Mouse (Mus musculus) spleen, postnatal 4 days (tissue): ENCODE measurements around the gene Usp46.
A peak's percentile ranks its signal among the peaks of the same experiment; 100 is the strongest.

Source experiments
- DNase-seq, 2 experiments: peaks; one replicate each; pipeline ENCODE4 v3.0.0; 2022; ENCODE audit warnings: low spot score in 2 of 2

The Usp46 gene

DNA sequence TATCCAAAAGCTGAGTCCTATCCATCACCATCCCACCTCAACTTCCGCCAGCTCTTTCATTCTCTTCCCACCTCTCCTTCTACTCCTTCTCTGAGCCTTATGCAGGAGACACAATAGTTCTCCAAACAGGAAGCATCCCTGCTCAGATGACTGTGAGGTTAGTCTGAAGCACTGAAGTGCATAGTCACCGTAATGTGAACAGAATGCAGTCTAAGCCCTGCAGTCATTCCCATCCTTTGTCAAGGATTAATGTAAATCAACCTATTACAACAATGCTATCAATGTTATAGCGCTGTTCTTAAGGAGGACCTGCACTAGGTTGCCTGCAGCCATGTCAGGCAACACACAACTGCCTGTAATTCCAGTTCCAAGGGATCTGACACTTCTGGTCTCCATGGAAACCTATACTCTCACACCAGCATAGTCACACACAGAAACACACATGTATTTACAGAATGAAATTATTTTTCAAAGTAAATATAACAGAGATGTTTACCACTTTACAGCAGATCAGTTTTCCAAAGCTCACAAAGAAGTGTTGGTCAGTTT lies 115.1 kb downstream of the Usp46 start:
- peak in 1 of 2 experiments; percentile 14 for DNase-seq

DNA sequence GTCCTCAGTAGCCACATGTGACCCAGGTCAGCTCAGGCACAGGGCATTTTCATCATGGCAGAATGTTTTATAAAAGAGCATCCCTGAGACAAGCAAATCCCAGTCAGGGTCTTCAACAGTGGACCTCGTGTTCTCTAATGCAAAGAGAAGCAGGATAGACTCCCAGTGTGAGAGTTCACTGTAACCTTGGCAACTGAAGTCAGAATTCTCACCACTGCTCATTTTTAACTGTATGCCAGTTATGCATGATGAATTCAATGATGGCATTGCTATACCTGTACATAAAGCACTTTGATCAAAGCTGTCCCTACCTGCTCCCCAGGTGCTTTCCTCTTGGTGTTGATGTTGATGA lies 116.6 kb downstream of the Usp46 start:
- peak in 1 of 2 experiments; percentile 21 for DNase-seq

DNA sequence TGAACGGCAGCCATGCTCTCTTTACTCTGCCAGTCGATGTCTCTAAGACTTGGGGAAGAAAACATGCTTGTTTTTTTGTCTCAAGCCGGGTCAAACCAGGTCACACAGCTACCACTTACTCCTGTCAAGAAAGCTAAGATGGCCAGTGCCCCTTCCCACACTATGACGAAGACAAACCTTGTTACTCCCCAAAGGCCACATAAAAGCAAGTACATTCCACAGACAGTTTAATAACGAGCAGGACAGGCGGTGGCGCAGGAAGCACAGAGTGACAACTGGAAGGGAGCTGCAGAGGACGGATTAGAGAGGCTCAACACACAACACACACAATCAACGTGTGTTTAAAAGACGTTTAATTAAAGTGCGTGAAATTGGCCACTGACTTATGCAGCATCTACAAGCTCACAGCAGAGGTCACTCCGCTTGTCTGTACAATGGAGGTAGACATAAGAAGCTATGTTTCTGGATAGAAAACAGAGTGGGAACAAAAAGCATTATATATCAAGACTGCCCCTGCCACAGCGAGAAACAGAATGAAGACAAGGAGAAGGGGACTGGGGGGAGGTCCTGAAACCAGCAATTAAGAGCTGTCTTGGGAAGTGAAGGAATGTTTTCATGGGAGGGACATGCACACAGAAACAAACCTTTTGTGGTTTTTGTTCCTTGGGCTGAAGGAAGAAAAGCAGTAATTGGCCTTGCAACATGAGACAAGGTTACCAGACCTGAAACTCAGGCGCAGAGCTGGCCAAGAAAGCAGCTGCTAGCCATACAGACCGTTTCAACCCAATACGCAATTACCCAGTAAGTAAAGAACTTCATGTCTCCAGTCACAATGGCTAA lies 117.2 kb downstream of the Usp46 start:
- DNase-seq, result no peak
